Mouse (Mus musculus): ENCODE data around the gene Gm13275.
"Not testable (repeated sequence)": the region's sequence is repeated elsewhere in the genome, so short reads cannot be mapped to it uniquely, and the experiment has no call there.

Gene Gm13275

GRCm38 (mm10) chr4:88793936-88794675 is at the start of gene Gm13275:
Gm13275 (plus strand) TSS chr4:88794487.
- not testable (repeated sequence) for DNase-seq (ENCODE audit: low read depth, low spot score)

GRCm38 (mm10) chr4:88749926-88750325 is 44.4 kb upstream of the Gm13275 start:
- DNase-seq (ENCODE audit: low read depth, low spot score) = no peak

GRCm38 (mm10) chr4:88754818-88755340 is 39.4 kb upstream of the Gm13275 start, which contains the start of gene Gm13271:
Gm13271 (plus strand) TSS chr4:88754868.
- not testable (repeated sequence) for DNase-seq (ENCODE audit: low read depth, low spot score)

GRCm38 (mm10) chr4:88756581-88757513 is 37.4 kb upstream of the Gm13275 start:
- DNase-seq (ENCODE audit: low read depth, low spot score) = not testable (repeated sequence)

- not testable (repeated sequence) for DNase-seq (ENCODE audit: low read depth, low spot score)
These were observed 36.7 kb upstream of the Gm13275 start for GRCm38 (mm10) chr4:88757628-88758031.

- not testable (repeated sequence) for DNase-seq (ENCODE audit: low read depth, low spot score)
These were observed 35.5 kb upstream of the Gm13275 start for GRCm38 (mm10) chr4:88758751-88759150.

GRCm38 (mm10) chr4:88759610-88760268 is 34.5 kb upstream of the Gm13275 start, which contains the start of gene Gm13283:
Gm13283 (plus strand) TSS chr4:88760119.
- not testable (repeated sequence) for DNase-seq (ENCODE audit: low read depth, low spot score)

GRCm38 (mm10) chr4:88760431-88760830 is 33.9 kb upstream of the Gm13275 start:
- DNase-seq (ENCODE audit: low read depth, low spot score) = not testable (repeated sequence)

- DNase-seq (ENCODE audit: low read depth, low spot score) = not testable (repeated sequence)
These were observed 32.5 kb upstream of the Gm13275 start for GRCm38 (mm10) chr4:88761776-88762175.

- not testable (repeated sequence) for DNase-seq (ENCODE audit: low read depth, low spot score)
These were observed 31.9 kb upstream of the Gm13275 start for GRCm38 (mm10) chr4:88762341-88762740.

GRCm38 (mm10) chr4:88763384-88764018 is 30.8 kb upstream of the Gm13275 start:
- DNase-seq (ENCODE audit: low read depth, low spot score) = not testable (repeated sequence)

GRCm38 (mm10) chr4:88773534-88773933 is 20.8 kb upstream of the Gm13275 start, which contains the start of gene Gm13290:
Gm13290 (plus strand) TSS chr4:88773834.
- not testable (repeated sequence) for DNase-seq (ENCODE audit: low read depth, low spot score)

GRCm38 (mm10) chr4:88776622-88777021 is 17.7 kb upstream of the Gm13275 start, which contains the start of gene Gm13289:
Gm13289 (plus strand) TSS chr4:88776922.
- DNase-seq (ENCODE audit: low read depth, low spot score) = not testable (repeated sequence)

- DNase-seq (ENCODE audit: low read depth, low spot score) = not testable (repeated sequence)
These were observed 14.7 kb upstream of the Gm13275 start, which contains the start of gene Gm13272 for GRCm38 (mm10) chr4:88779550-88779949. Gm13272 (plus strand) TSS chr4:88779850.

GRCm38 (mm10) chr4:88780320-88780719 is 14.0 kb upstream of the Gm13275 start:
- DNase-seq (ENCODE audit: low read depth, low spot score) = not testable (repeated sequence)

GRCm38 (mm10) chr4:88781831-88782230 is 12.5 kb upstream of the Gm13275 start, which contains the start of gene Ifnz:
Ifnz (plus strand) TSS chr4:88782131.
- not testable (repeated sequence) for DNase-seq (ENCODE audit: low read depth, low spot score)

GRCm38 (mm10) chr4:88782335-88782734 is 12.0 kb upstream of the Gm13275 start:
- DNase-seq (ENCODE audit: low read depth, low spot score) = not testable (repeated sequence)

- DNase-seq (ENCODE audit: low read depth, low spot score) = not testable (repeated sequence)
These were observed 8.9 kb upstream of the Gm13275 start, which contains the start of gene Gm13276 for GRCm38 (mm10) chr4:88785409-88785808. Gm13276 (plus strand) TSS chr4:88785709.

- not testable (repeated sequence) for DNase-seq (ENCODE audit: low read depth, low spot score)
These were observed 5.9 kb upstream of the Gm13275 start, which contains the start of gene Gm13277 for GRCm38 (mm10) chr4:88788402-88788801. Gm13277 (plus strand) TSS chr4:88788632.

GRCm38 (mm10) chr4:88791250-88791649 is 3.0 kb upstream of the Gm13275 start, which contains the start of gene Gm13278:
Gm13278 (plus strand) TSS chr4:88791550.
- not testable (repeated sequence) for DNase-seq (ENCODE audit: low read depth, low spot score)
